Mouse (Mus musculus): ENCODE results near the gene Itpkb.

GRCm38 (mm10) chr1:180334541-180334940 is 4.3 kb downstream of the Itpkb start:
- TF ChIP-seq EP300 (optimal IDR thresholded peaks at IDR 0.05) (no peak), CTCF (IDR thresholded peaks at IDR 0.05; ENCODE audit: low read depth) (no peak)
